Mouse (Mus musculus): Measurements from ENCODE around the gene D430041D05Rik. TPM values are rescaled to one million over a fixed set of nuclear protein-coding genes. Genes with fewer than 3 reads are reported as not detected.

The D430041D05Rik gene
- polyA plus RNA-seq, 1 experiment from 2014 or later = 2.4 TPM

DNA sequence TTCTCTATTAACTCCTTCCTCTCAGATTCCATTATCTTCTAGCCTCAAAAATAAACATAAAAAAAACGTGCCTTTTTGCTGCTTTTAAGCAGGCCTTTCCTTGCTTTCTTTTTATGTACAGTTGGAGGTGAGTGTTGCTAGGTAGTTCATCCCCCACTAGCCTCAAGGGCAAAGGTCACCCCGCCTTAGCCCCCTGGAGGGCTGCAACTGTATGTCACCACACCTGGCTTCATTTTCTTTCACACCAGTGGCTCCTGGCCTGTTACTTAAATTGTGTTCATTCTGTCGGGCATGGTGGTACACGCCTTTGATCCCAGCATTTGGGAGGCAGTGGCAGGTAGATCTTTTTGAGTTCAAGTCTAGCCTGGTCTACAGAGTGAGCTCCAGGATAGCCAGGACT lies 31.5 kb upstream of the D430041D05Rik start:
- H3K27me3 ChIP-seq (ENCODE audit: control insufficient read depth, insufficient read depth, low read length) = no peaks in the 10 kb centered on the region
- H3K9me3 ChIP-seq (ENCODE audit: control insufficient read depth, low read length) = no peaks in the 10 kb centered on the region
- ATAC-seq (ENCODE audit: low FRiP score) = no peak
- H3K4me2 ChIP-seq = no peak overlapping the region
- H3K4me1 ChIP-seq (ENCODE audit: control insufficient read depth, insufficient read depth, low read length) = no peaks in the 10 kb centered on the region
- no peak overlapping the region for H3K27ac ChIP-seq (ENCODE audit: low read depth, low read length)
- WGBS = 70% methylated on average over 4 of the region's 4 CpGs
- no peaks in the 10 kb centered on the region for H3K36me3 ChIP-seq (ENCODE audit: control insufficient read depth, insufficient read depth, low read length)
- no peak for DNase-seq (ENCODE audit: low spot score, missing footprints)
- H3K9ac ChIP-seq (ENCODE audit: low read length) = no peak overlapping the region
- no peak overlapping the region for H3K4me3 ChIP-seq (ENCODE audit: low read depth, low read length)

DNA sequence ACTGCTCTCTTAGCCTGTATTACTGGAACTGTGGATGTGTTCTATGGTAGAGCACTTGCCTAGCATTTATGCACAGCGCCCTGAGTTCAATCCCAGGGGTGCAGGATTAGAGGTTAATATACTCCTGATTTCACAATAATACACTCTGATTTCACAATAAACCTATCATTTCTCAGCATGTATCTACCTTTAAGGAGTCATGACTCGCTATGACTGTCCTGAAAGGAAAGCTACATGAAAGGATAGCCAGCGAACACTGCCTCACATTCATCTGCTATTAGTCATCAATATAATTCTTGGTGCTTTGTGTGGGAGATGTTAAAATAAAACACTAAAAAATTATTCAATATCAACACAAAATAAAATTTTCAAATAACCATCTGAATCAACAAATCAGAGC lies 25.4 kb upstream of the D430041D05Rik start:
- Histone ChIP-seq H3K9me3 (ENCODE audit: control insufficient read depth, low read length) (no peaks in the 10 kb centered on the region), H3K4me3 (ENCODE audit: low read depth, low read length) (no peak overlapping the region), H3K27ac (ENCODE audit: low read depth, low read length) (no peak overlapping the region), H3K4me2 (no peak overlapping the region), H3K9ac (ENCODE audit: low read length) (no peak overlapping the region), H3K36me3 (ENCODE audit: control insufficient read depth, insufficient read depth, low read length) (peaks cover 9% of the 10 kb centered on the region; the same call in 1 of the 2 replicates), H3K4me1 (ENCODE audit: control insufficient read depth, insufficient read depth, low read length) (no peaks in the 10 kb centered on the region), H3K27me3 (ENCODE audit: control insufficient read depth, insufficient read depth, low read length) (no peaks in the 10 kb centered on the region)
- DNase-seq (ENCODE audit: low spot score, missing footprints) (no peak), ATAC-seq (ENCODE audit: low FRiP score) (no peak)
- WGBS = 97% methylated on average over 3 of the region's 3 CpGs

DNA sequence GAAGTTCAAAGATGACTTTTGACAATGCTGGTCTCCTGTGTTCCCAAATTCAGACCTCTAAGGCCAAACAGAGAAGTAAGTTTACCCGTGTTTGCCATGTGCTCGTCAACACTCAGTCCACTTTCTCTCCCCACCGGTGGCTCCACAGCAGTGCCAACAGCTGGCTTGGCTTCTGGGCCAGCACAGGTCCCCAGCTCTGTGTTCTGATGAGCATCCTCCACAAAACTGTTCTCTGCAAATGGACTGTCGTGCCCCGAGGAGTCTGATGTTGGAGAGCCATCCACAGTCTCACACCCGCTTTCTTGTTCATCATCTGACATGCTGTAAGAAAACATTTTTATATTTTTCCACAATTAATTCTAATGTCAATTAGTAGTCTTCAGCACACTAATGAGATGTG lies 20.3 kb upstream of the D430041D05Rik start:
- WGBS = 89% methylated on average over 6 of the region's 6 CpGs
- ATAC-seq (ENCODE audit: low FRiP score) (no peak), DNase-seq (ENCODE audit: low spot score, missing footprints) (no peak)
- H3K27me3 ChIP-seq (ENCODE audit: control insufficient read depth, insufficient read depth, low read length) = no peaks in the 10 kb centered on the region
- no peak overlapping the region for H3K27ac ChIP-seq (ENCODE audit: low read depth, low read length)
- no peak overlapping the region for H3K9ac ChIP-seq (ENCODE audit: low read length)
- no peaks in the 10 kb centered on the region for H3K4me1 ChIP-seq (ENCODE audit: control insufficient read depth, insufficient read depth, low read length)
- H3K9me3 ChIP-seq (ENCODE audit: control insufficient read depth, low read length) = no peaks in the 10 kb centered on the region
- no peak overlapping the region for H3K4me2 ChIP-seq
- H3K36me3 ChIP-seq (ENCODE audit: control insufficient read depth, insufficient read depth, low read length) = peaks cover 15% of the 10 kb centered on the region
- no peak overlapping the region for H3K4me3 ChIP-seq (ENCODE audit: low read depth, low read length)

DNA sequence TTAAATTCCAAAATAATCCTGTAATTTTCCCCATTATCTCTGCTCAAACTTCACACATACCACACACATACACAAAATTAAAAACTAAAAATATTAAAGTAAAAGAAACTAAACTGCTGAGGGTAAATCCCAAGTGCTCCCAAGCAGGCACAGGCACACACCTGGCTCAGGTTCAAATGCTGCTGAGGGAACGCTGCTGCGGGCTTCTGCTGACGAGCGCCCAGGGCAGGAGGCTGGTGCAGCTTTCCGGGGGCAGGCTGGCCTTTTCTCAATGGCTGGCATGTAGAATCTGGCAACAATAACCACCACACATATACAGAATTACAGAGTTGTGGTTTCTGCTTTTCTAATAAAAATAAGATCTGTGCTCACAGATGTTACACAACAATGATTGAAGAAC lies 19.8 kb upstream of the D430041D05Rik start:
- Histone ChIP-seq H3K27ac (ENCODE audit: low read depth, low read length) (no peak overlapping the region), H3K27me3 (ENCODE audit: control insufficient read depth, insufficient read depth, low read length) (no peaks in the 10 kb centered on the region), H3K36me3 (ENCODE audit: control insufficient read depth, insufficient read depth, low read length) (peaks cover 15% of the 10 kb centered on the region), H3K4me1 (ENCODE audit: control insufficient read depth, insufficient read depth, low read length) (no peaks in the 10 kb centered on the region), H3K9me3 (ENCODE audit: control insufficient read depth, low read length) (no peaks in the 10 kb centered on the region), H3K9ac (ENCODE audit: low read length) (no peak overlapping the region), H3K4me2 (no peak overlapping the region), H3K4me3 (ENCODE audit: low read depth, low read length) (no peak overlapping the region)
- 95% methylated on average over 5 of the region's 5 CpGs for WGBS
- no peak for DNase-seq (ENCODE audit: low spot score, missing footprints)
- no peak for ATAC-seq (ENCODE audit: low FRiP score)

DNA sequence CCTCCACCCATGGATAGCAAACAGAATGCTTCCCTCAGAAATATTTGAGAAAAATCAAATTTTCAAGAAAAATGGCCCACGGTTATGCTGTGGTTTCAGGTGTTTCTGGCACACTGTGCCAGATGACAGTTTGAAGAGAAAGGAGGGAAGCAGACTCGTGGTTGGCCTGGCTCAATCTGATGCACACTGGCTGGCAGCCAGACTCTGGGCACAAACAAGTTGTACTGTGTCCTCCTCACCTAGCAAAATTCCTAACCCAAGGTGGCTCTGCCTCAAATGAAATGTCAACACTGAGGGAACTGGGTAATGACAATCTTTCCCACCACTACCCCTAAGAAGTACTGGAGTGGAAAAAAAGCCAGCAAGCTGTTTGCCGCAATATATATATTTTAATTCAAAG lies 15.3 kb upstream of the D430041D05Rik start:
- H3K9me3 ChIP-seq (ENCODE audit: control insufficient read depth, low read length) = no peaks in the 10 kb centered on the region
- no peaks in the 10 kb centered on the region for H3K27me3 ChIP-seq (ENCODE audit: control insufficient read depth, insufficient read depth, low read length)
- no peaks in the 10 kb centered on the region for H3K4me1 ChIP-seq (ENCODE audit: control insufficient read depth, insufficient read depth, low read length)
- H3K9ac ChIP-seq (ENCODE audit: low read length) = no peak overlapping the region
- peaks cover 5% of the 10 kb centered on the region; the same call in 1 of the 2 replicates for H3K36me3 ChIP-seq (ENCODE audit: control insufficient read depth, insufficient read depth, low read length)
- no peak for DNase-seq (ENCODE audit: low spot score, missing footprints)
- H3K4me3 ChIP-seq (ENCODE audit: low read depth, low read length) = no peak overlapping the region
- WGBS = 93% methylated on average over 3 of the region's 3 CpGs
- no peak overlapping the region for H3K27ac ChIP-seq (ENCODE audit: low read depth, low read length)
- no peak overlapping the region for H3K4me2 ChIP-seq
- no peak for ATAC-seq (ENCODE audit: low FRiP score)

DNA sequence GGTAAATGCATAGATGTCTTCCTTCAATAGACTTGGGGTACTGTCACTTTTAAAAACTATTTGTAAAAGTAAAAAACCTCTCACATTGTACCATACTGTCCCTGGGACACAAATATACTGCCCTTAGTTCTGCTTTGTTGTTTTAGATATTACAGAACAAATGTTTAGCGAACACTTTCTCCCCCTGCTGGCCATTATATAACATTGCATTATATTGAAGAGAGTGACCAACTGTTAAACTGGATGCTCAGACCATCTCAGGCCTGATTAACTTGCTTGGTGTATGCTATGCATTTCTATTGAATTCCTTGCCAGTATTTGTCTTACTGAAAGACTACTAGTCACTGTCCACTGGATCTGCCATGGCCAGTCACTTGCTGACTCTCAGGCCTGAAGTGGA lies 11.4 kb upstream of the D430041D05Rik start:
- H3K27me3 ChIP-seq (ENCODE audit: control insufficient read depth, insufficient read depth, low read length) = no peaks in the 10 kb centered on the region
- WGBS = 11% methylated on average over 1 of the region's 1 CpGs
- H3K4me1 ChIP-seq (ENCODE audit: control insufficient read depth, insufficient read depth, low read length) = no peaks in the 10 kb centered on the region
- H3K9ac ChIP-seq (ENCODE audit: low read length) = no peak overlapping the region
- H3K27ac ChIP-seq (ENCODE audit: low read depth, low read length) = no peak overlapping the region
- ATAC-seq (ENCODE audit: low FRiP score) (peak; percentile 52; the same call in 1 of the 2 replicates), DNase-seq (ENCODE audit: low spot score, missing footprints) (peak; percentile 88)
- no peaks in the 10 kb centered on the region for H3K36me3 ChIP-seq (ENCODE audit: control insufficient read depth, insufficient read depth, low read length)
- H3K4me2 ChIP-seq = no peak overlapping the region
- no peaks in the 10 kb centered on the region for H3K9me3 ChIP-seq (ENCODE audit: control insufficient read depth, low read length)
- no peak overlapping the region for H3K4me3 ChIP-seq (ENCODE audit: low read depth, low read length)

DNA sequence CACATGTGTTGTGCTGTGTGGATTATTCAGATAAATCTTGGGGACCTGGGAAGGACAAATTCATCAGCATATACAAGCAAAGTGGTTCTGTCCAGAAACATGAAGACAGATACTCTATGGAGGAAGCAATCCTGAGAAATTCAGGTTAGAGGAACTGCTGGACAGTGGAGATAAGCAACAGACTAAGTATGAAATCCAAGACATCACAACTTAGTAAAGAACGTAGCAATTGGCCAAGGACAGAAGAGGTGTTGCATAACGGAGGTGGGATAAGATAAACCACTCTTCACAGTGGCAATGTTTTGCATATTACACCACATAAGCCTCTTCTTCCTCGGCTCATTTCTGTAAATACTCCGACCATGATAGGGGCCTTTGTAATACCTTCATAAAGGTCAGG lies 10.0 kb upstream of the D430041D05Rik start:
- Histone ChIP-seq H3K4me3 (ENCODE audit: low read depth, low read length) (no peak overlapping the region), H3K4me1 (ENCODE audit: control insufficient read depth, insufficient read depth, low read length) (no peaks in the 10 kb centered on the region), H3K27me3 (ENCODE audit: control insufficient read depth, insufficient read depth, low read length) (no peaks in the 10 kb centered on the region), H3K36me3 (ENCODE audit: control insufficient read depth, insufficient read depth, low read length) (no peaks in the 10 kb centered on the region), H3K4me2 (no peak overlapping the region), H3K9me3 (ENCODE audit: control insufficient read depth, low read length) (no peaks in the 10 kb centered on the region), H3K27ac (ENCODE audit: low read depth, low read length) (no peak overlapping the region), H3K9ac (ENCODE audit: low read length) (no peak overlapping the region)
- ATAC-seq (ENCODE audit: low FRiP score) (no peak), DNase-seq (ENCODE audit: low spot score, missing footprints) (no peak)
- 87% methylated on average over 4 of the region's 4 CpGs for WGBS

DNA sequence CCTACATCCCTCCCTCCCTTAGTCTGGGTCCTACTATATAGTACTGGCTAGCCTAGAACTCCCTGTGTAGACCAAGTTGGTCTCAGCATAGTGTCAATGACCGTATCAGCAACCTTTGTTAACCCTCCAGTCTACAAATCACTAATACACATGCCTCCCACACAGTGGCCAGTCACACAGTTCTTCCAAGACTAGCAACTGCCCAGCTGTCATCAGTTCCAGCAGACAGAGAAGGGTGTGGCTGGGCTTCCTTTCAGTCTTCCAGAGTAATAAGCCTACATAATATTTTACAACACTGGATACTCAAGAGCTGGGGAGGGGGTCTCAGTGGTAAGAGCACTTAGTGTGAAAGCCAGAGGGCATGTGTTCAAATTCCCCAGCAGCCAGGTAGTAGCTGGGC lies 9.2 kb upstream of the D430041D05Rik start:
- no peaks in the 10 kb centered on the region for H3K9me3 ChIP-seq (ENCODE audit: control insufficient read depth, low read length)
- no peak overlapping the region for H3K4me3 ChIP-seq (ENCODE audit: low read depth, low read length)
- DNase-seq (ENCODE audit: low spot score, missing footprints) (no peak), ATAC-seq (ENCODE audit: low FRiP score) (no peak)
- no peaks in the 10 kb centered on the region for H3K4me1 ChIP-seq (ENCODE audit: control insufficient read depth, insufficient read depth, low read length)
- H3K9ac ChIP-seq (ENCODE audit: low read length) = no peak overlapping the region
- H3K4me2 ChIP-seq = no peak overlapping the region
- H3K27ac ChIP-seq (ENCODE audit: low read depth, low read length) = no peak overlapping the region
- no peaks in the 10 kb centered on the region for H3K36me3 ChIP-seq (ENCODE audit: control insufficient read depth, insufficient read depth, low read length)
- H3K27me3 ChIP-seq (ENCODE audit: control insufficient read depth, insufficient read depth, low read length) = no peaks in the 10 kb centered on the region
- 94% methylated on average over 1 of the region's 1 CpGs for WGBS

DNA sequence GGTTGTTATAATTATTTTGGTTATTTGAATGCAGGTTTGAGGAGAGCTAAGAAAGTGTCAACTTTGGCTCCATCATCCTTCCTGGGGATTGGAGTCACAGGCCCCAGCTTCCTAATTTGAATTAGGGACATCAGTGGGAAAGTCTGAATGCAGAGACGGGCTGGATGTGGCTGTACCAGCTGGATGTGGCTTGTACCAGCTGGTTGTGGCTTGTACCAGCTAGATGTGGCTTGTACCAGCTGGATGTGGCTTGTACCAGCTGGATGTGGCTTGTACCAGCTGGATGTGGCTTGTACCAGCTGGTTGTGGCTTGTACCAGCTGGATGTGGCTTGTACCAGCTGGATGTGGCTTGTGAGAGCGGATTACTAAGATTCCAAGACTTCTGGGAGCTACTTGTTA lies 8.6 kb upstream of the D430041D05Rik start:
- no peaks in the 10 kb centered on the region for H3K4me1 ChIP-seq (ENCODE audit: control insufficient read depth, insufficient read depth, low read length)
- H3K27ac ChIP-seq (ENCODE audit: low read depth, low read length) = no peak overlapping the region
- H3K36me3 ChIP-seq (ENCODE audit: control insufficient read depth, insufficient read depth, low read length) = no peaks in the 10 kb centered on the region
- H3K4me2 ChIP-seq = no peak overlapping the region
- H3K9me3 ChIP-seq (ENCODE audit: control insufficient read depth, low read length) = no peaks in the 10 kb centered on the region
- no peak overlapping the region for H3K4me3 ChIP-seq (ENCODE audit: low read depth, low read length)
- ATAC-seq (ENCODE audit: low FRiP score) = no peak
- DNase-seq (ENCODE audit: low spot score, missing footprints) = no peak
- no peaks in the 10 kb centered on the region for H3K27me3 ChIP-seq (ENCODE audit: control insufficient read depth, insufficient read depth, low read length)
- 81% methylated on average over 2 of the region's 2 CpGs for WGBS
- H3K9ac ChIP-seq (ENCODE audit: low read length) = no peak overlapping the region

DNA sequence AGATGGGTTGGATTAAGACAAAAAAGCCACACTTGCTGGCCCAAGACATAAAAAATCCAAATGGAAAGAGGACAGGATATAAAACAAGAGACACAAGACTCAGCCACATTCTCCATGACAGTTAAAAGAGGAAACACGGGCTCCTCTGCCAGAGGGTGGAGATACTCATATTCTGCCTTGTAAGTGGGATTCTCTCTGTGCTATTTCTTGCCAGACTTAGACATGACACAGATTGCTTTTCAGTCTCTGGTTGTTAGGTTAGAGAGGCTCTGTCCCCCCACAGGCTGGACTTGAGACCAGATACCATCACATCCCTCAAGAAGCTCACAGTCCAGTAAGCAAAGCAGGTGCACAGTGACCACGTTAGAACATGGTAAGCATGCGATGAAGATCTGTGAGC lies 2.2 kb upstream of the D430041D05Rik start:
- Histone ChIP-seq H3K36me3 (ENCODE audit: control insufficient read depth, insufficient read depth, low read length) (no peaks in the 10 kb centered on the region), H3K4me3 (ENCODE audit: low read depth, low read length) (no peak overlapping the region), H3K27me3 (ENCODE audit: control insufficient read depth, insufficient read depth, low read length) (peaks cover 27% of the 10 kb centered on the region), H3K27ac (ENCODE audit: low read depth, low read length) (no peak overlapping the region), H3K9ac (ENCODE audit: low read length) (no peak overlapping the region), H3K4me2 (no peak overlapping the region), H3K9me3 (ENCODE audit: control insufficient read depth, low read length) (no peaks in the 10 kb centered on the region), H3K4me1 (ENCODE audit: control insufficient read depth, insufficient read depth, low read length) (peaks cover 6% of the 10 kb centered on the region)
- WGBS = 76% methylated on average over 3 of the region's 3 CpGs
- DNase-seq (ENCODE audit: low spot score, missing footprints) (no peak), ATAC-seq (ENCODE audit: low FRiP score) (no peak)

Measured in midbrain, embryonic 11.5 days (tissue).